Mouse (Mus musculus) stomach, postnatal 0 days (tissue): ENCODE results near the gene Nosip. TPM values are rescaled to one million over a fixed set of nuclear protein-coding genes. Genes with fewer than 3 reads are reported as not detected.

Source experiments
- ATAC-seq: fragments of 200-750 bp; cut with Nextera tagmentation; 2 replicates; pipeline ENCODE4 v1.8.0; 2017; ENCODE audit not compliant: low FRiP score, low TSS enrichment
- DNase-seq: peaks from one replicate; pipeline ENCODE4 v3.0.0-alpha.2; 2016; ENCODE audit warnings: low spot score
- H3K27ac ChIP-seq: fragments of 300-500 bp; sonication (generic); replicated peaks from 2 replicates; pipeline ENCODE4 v1.5.1; 2014; ENCODE audit warnings: mild to moderate bottlenecking, control low read depth
- H3K27me3 ChIP-seq: fragments of 300-500 bp; sonication (generic); 2 replicates; pipeline ENCODE4 v1.6.1; 2014; ENCODE audit warnings: low read length; ENCODE audit not compliant: control insufficient read depth, insufficient read depth
- H3K36me3 ChIP-seq: fragments of 300-500 bp; sonication (generic); 2 replicates; pipeline ENCODE4 v1.6.1; 2014; ENCODE audit warnings: low read length, mixed read lengths; ENCODE audit not compliant: control insufficient read depth, insufficient read depth
- H3K4me1 ChIP-seq: fragments of 300-500 bp; sonication (generic); replicated peaks from 2 replicates; pipeline ENCODE4 v1.6.1; 2014; ENCODE audit warnings: antibody characterized with exemption; ENCODE audit not compliant: control insufficient read depth, insufficient read depth
- H3K4me2 ChIP-seq: fragments of 300-500 bp; sonication (generic); replicated peaks from 2 replicates; pipeline ENCODE4 v1.6.1; 2014; ENCODE audit warnings: low read depth, mild to moderate bottlenecking, control low read depth, moderate library complexity
- H3K4me3 ChIP-seq: fragments of 300-500 bp; sonication (generic); 2 replicates; pipeline ENCODE4 v1.5.1; 2014; ENCODE audit warnings: low read depth, low read length, control low read depth
- H3K9ac ChIP-seq: fragments of 300-500 bp; sonication (generic); 2 replicates; pipeline ENCODE4 v1.6.1; 2014; ENCODE audit warnings: mild to moderate bottlenecking, low read length, control low read depth, mixed read lengths
- H3K9me3 ChIP-seq: fragments of 300-500 bp; sonication (generic); 2 replicates; pipeline ENCODE4 v1.6.1; 2016; ENCODE audit warnings: low read length; ENCODE audit not compliant: control insufficient read depth
- CTCF ChIP-seq: IDR thresholded peaks from 2 replicates; pipeline ENCODE4 v1.5.1; 2016; ENCODE audit warnings: antibody characterized with exemption, low read depth, mild to moderate bottlenecking, moderate library complexity
- EP300 ChIP-seq: optimal IDR thresholded peaks from 2 replicates; pipeline ENCODE3; 2016; ENCODE audit warnings: antibody characterized with exemption
- WGBS: fragments of 180-500 bp; shearing (Covaris S2); extraction: QIAGEN DNeasy Blood & Tissue Kit; methylation state at CpG from one replicate; pipeline ENCODE4 v1.1.7; 2014; 5-methylcytosine and 5-hydroxymethylcytosine counted together
- polyA plus RNA-seq: library from polyadenylated mRNA; unstranded; fragments of >200 nt; fragmentation: Nextera tagmentation; extraction: Ambion mirVana; gene quantifications from 2 replicates; pipeline ENCODE4 v1.2.1, GENCODE M21; 2015

Nosip gene
- polyA plus RNA-seq, 1 experiment from 2014 or later: 44.1 TPM

GRCm38 (mm10) chr7:45083300-45083890 is 21.2 kb downstream of the Nosip start:
- Histone ChIP-seq H3K36me3 (peaks cover 5% of the 10 kb centered on the region; the same call in 1 of the 2 replicates), H3K4me2 (no peak overlapping the region), H3K9me3 (no peaks in the 10 kb centered on the region), H3K27me3 (no peaks in the 10 kb centered on the region), H3K9ac (no peak overlapping the region), H3K4me1 (no peaks in the 10 kb centered on the region), H3K27ac (no peak overlapping the region), H3K4me3 (no peak overlapping the region)
- TF ChIP-seq CTCF (no peak), EP300 (no peak)
- DNase-seq: no peak
- ATAC-seq: 0 out of 2 replicates have a peak, but pooled peaks have one; percentile 14
- WGBS: 80% methylated on average over 21 of the region's 22 CpGs

GRCm38 (mm10) chr7:45086084-45086483 is 23.9 kb downstream of the Nosip start:
- Histone ChIP-seq H3K9me3 (no peaks in the 10 kb centered on the region), H3K27me3 (no peaks in the 10 kb centered on the region), H3K4me3 (no peak overlapping the region), H3K9ac (no peak overlapping the region), H3K4me1 (no peaks in the 10 kb centered on the region), H3K4me2 (no peak overlapping the region), H3K36me3 (peaks cover 8% of the 10 kb centered on the region; the same call in 1 of the 2 replicates), H3K27ac (no peak overlapping the region)
- ATAC-seq: no peak
- no peak for DNase-seq
- WGBS: 80% methylated on average over 4 of the region's 4 CpGs
- TF ChIP-seq EP300: no peak
- peak; percentile 48 for TF ChIP-seq CTCF

GRCm38 (mm10) chr7:45088597-45088996 is 26.4 kb downstream of the Nosip start:
- Histone ChIP-seq H3K9ac (no peak overlapping the region), H3K4me1 (no peaks in the 10 kb centered on the region), H3K27me3 (no peaks in the 10 kb centered on the region), H3K4me3 (no peak overlapping the region), H3K27ac (no peak overlapping the region), H3K36me3 (peaks cover 8% of the 10 kb centered on the region; the same call in 1 of the 2 replicates), H3K4me2 (no peak overlapping the region), H3K9me3 (no peaks in the 10 kb centered on the region)
- DNase-seq (no peak), ATAC-seq (no peak)
- TF ChIP-seq CTCF: no peak
- 94% methylated on average over 17 of the region's 17 CpGs for WGBS

GRCm38 (mm10) chr7:45090251-45090977 is 28.2 kb downstream of the Nosip start:
- no peak for TF ChIP-seq EP300
- no peak for TF ChIP-seq CTCF

GRCm38 (mm10) chr7:45091001-45091990 is 29.1 kb downstream of the Nosip start:
- peak overlapping the region; percentile 60 for H3K4me2 ChIP-seq
- peak; percentile 44 for DNase-seq
- TF ChIP-seq CTCF (no peak), EP300 (no peak)
- H3K27ac ChIP-seq: peak overlapping the region; percentile 88
- ATAC-seq: peak; percentile 57; the same call in 1 of the 2 replicates
- peak overlapping the region; percentile 66 for H3K9ac ChIP-seq
- H3K4me1 ChIP-seq: no peaks in the 10 kb centered on the region
- no peaks in the 10 kb centered on the region for H3K9me3 ChIP-seq
- WGBS: 9% methylated on average over 35 of the region's 35 CpGs
- H3K27me3 ChIP-seq: no peaks in the 10 kb centered on the region
- H3K36me3 ChIP-seq: peaks cover 8% of the 10 kb centered on the region; the same call in 1 of the 2 replicates
- peak overlapping the region; percentile 47 for H3K4me3 ChIP-seq

More at GRCm38 (mm10) chr7:45090251-45090977, 28.2 kb downstream of the Nosip start:
- Histone ChIP-seq H3K9me3 (no peaks in the 10 kb centered on the region), H3K4me1 (no peaks in the 10 kb centered on the region), H3K27me3 (no peaks in the 10 kb centered on the region), H3K4me2 (peak overlapping the region; percentile 60), H3K27ac (peak overlapping the region; percentile 88), H3K4me3 (peak overlapping the region; percentile 47), H3K9ac (peak overlapping the region; percentile 66), H3K36me3 (peaks cover 8% of the 10 kb centered on the region; the same call in 1 of the 2 replicates)
- 69% methylated on average over 13 of the region's 13 CpGs for WGBS
- no peak for ATAC-seq
- DNase-seq: no peak
